Mouse (Mus musculus) midbrain, postnatal 0 days (tissue): ENCODE data around the gene Samd8. TPM values are rescaled to one million over a fixed set of nuclear protein-coding genes. Genes with fewer than 3 reads are reported as not detected.

ENCODE experiments used
- ATAC-seq: fragments of 200-750 bp; cut with Nextera tagmentation; 2 replicates; pipeline ENCODE4 v1.8.0; 2017; ENCODE audit warnings: moderate number of reproducible peaks, mild to moderate bottlenecking, moderate TSS enrichment, moderate library complexity; ENCODE audit not compliant: low FRiP score
- DNase-seq: peaks from one replicate; pipeline ENCODE4 v3.0.0-alpha.2; 2015; ENCODE audit warnings: low spot score
- H3K27ac ChIP-seq: fragments of 300-500 bp; sonication (generic); 2 replicates; pipeline ENCODE4 v1.5.1; 2014; ENCODE audit warnings: low read depth, mild to moderate bottlenecking, low read length, mixed read lengths
- H3K27me3 ChIP-seq: fragments of 300-500 bp; sonication (generic); 2 replicates; pipeline ENCODE4 v1.6.1; 2014; ENCODE audit warnings: low read length, control low read depth, mixed read lengths; ENCODE audit not compliant: insufficient read depth
- H3K36me3 ChIP-seq: fragments of 300-500 bp; sonication (generic); 2 replicates; pipeline ENCODE4 v1.6.1; 2014; ENCODE audit warnings: low read length, control low read depth, mixed read lengths; ENCODE audit not compliant: insufficient read depth
- H3K4me1 ChIP-seq: fragments of 300-500 bp; sonication (generic); 2 replicates; pipeline ENCODE4 v1.6.1; 2014; ENCODE audit warnings: mild to moderate bottlenecking, control low read depth, antibody characterized with exemption, low read length, mixed read lengths; ENCODE audit not compliant: insufficient read depth
- H3K4me2 ChIP-seq: fragments of 300-500 bp; sonication (generic); 2 replicates; pipeline ENCODE4 v1.6.1; 2014; ENCODE audit warnings: low read depth, mild to moderate bottlenecking, low read length, mixed read lengths; ENCODE audit not compliant: poor library complexity, severe bottlenecking
- H3K4me3 ChIP-seq: fragments of 300-500 bp; sonication (generic); 2 replicates; pipeline ENCODE4 v1.5.1; 2014; ENCODE audit warnings: low read depth, mild to moderate bottlenecking, low read length, moderate library complexity
- H3K9ac ChIP-seq: fragments of 300-500 bp; sonication (generic); replicated peaks from 2 replicates; pipeline ENCODE4 v1.6.1; 2014; ENCODE audit warnings: mild to moderate bottlenecking, low read length, moderate library complexity, mixed read lengths; ENCODE audit not compliant: poor library complexity, severe bottlenecking
- H3K9me3 ChIP-seq: fragments of 300-500 bp; sonication (generic); 2 replicates; pipeline ENCODE4 v1.6.1; 2016; ENCODE audit warnings: low read length, control low read depth
- CTCF ChIP-seq: IDR thresholded peaks from 2 replicates; pipeline ENCODE4 v1.5.1; 2016; ENCODE audit warnings: antibody characterized with exemption, mild to moderate bottlenecking
- WGBS: fragments of 180-500 bp; shearing (Covaris S2); extraction: QIAGEN DNeasy Blood & Tissue Kit; methylation state at CpG from one replicate; pipeline ENCODE4 v1.1.7; 2014; 5-methylcytosine and 5-hydroxymethylcytosine counted together
- polyA plus RNA-seq: library from polyadenylated mRNA; unstranded; fragments of >200 nt; fragmentation: Nextera tagmentation; extraction: Ambion mirVana; gene quantifications from 2 replicates; pipeline ENCODE4 v1.2.1, GENCODE M21; 2015
- total RNA-seq: library from RNA; depleted of rRNA; stranded (reverse); fragments of >200 nt; gene quantifications from 2 replicates; pipeline ENCODE4 v1.2.3, GENCODE M21; 2014; rRNA removed

Samd8 gene
- total and polyA plus RNA-seq, 2 experiments from 2014 or later: 28.6 to 65.9 TPM

DNA sequence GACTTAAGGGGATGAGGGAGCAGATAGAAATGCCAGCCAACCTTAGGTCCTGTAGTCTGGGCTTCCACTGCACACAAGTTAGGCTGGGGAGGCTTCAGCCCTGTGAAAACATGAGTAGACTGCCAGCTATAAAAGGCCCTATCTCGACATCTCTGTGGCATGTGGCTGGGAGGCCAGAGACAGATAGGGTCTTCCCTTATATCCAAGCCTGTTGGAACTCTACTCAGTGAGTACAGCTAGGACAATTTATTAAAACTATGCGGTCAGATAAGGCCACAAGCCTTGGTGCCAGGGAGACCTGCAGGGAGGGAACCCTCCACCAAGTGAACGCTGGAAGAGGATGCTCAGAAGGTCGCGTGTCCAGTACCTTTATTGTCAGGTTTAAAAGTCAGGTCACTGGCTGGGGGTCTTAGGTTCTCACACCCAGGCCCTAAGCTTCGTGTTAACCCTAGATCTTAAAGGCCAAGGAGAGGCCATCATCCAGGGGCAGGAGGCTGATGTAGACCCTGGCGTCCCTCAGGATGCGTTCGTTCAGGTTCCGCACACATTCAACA, 96.6 kb downstream of the Samd8 start:
- DNase-seq (no peak), ATAC-seq (no peak)
- 27% methylated on average over 10 of the region's 10 CpGs for WGBS
- Histone ChIP-seq H3K27me3 (no peaks in the 10 kb centered on the region), H3K4me3 (peak overlapping the region; percentile 75), H3K9me3 (no peaks in the 10 kb centered on the region), H3K4me2 (peak overlapping the region; percentile 97), H3K4me1 (peaks cover 4% of the 10 kb centered on the region; the same call in 1 of the 2 replicates), H3K27ac (no peak overlapping the region), H3K36me3 (peaks cover 37% of the 10 kb centered on the region), H3K9ac (peak overlapping the region; percentile 74; the same call in 1 of the 2 replicates)
- no peak for TF ChIP-seq CTCF

- WGBS: 2% methylated on average over 50 of the region's 50 CpGs
- peak; percentile 36 for ATAC-seq
- Histone ChIP-seq H3K27ac (peak overlapping the region; percentile 58; the same call in 1 of the 2 replicates), H3K27me3 (no peaks in the 10 kb centered on the region), H3K4me3 (peak overlapping the region; percentile 75), H3K9ac (peak overlapping the region; percentile 74), H3K36me3 (peaks cover 30% of the 10 kb centered on the region), H3K9me3 (no peaks in the 10 kb centered on the region), H3K4me2 (peak overlapping the region; percentile 97), H3K4me1 (peaks cover 4% of the 10 kb centered on the region; the same call in 1 of the 2 replicates)
- DNase-seq: peak; percentile 74
- no peak for TF ChIP-seq CTCF
Measured at GRCm38 (mm10) chr14:21847381-21848165, 97.2 kb downstream of the Samd8 start.

Other genes with a start within 250 kb of the Samd8 start
- 1.4 TPM in 1 of 2 replicates, not detected in the other for gene Dupd1, start 36.0 kb upstream of the Samd8 start, total RNA-seq
- gene Dupd1, start 36.0 kb upstream of the Samd8 start, polyA plus RNA-seq: 0.39 and 0.41 TPM in 2 replicates
- gene Dusp13, start 650 bp downstream of the Samd8 start, total RNA-seq: 0.28 TPM in 1 of 2 replicates, not detected in the other
- gene Dusp13, start 650 bp downstream of the Samd8 start, polyA plus RNA-seq: not detected in 2 replicates
- gene Vdac2, start 74.7 kb downstream of the Samd8 start, total RNA-seq: 219 and 224 TPM in 2 replicates
- 300 and 308 TPM in 2 replicates for gene Vdac2, start 74.7 kb downstream of the Samd8 start, polyA plus RNA-seq
- 34.2 and 38.5 TPM in 2 replicates for gene Comtd1, start 98.4 kb downstream of the Samd8 start, total RNA-seq
- 58.4 and 65.3 TPM in 2 replicates for gene Comtd1, start 98.4 kb downstream of the Samd8 start, polyA plus RNA-seq
- gene Zfp503, start 239.1 kb downstream of the Samd8 start, total RNA-seq: 9.1 and 10.1 TPM in 2 replicates
- gene Zfp503, start 239.1 kb downstream of the Samd8 start, polyA plus RNA-seq: 4.2 and 4.3 TPM in 2 replicates